8 mouse cellular contexts compared by ENCODE assay signal in the genomic region with DNA sequence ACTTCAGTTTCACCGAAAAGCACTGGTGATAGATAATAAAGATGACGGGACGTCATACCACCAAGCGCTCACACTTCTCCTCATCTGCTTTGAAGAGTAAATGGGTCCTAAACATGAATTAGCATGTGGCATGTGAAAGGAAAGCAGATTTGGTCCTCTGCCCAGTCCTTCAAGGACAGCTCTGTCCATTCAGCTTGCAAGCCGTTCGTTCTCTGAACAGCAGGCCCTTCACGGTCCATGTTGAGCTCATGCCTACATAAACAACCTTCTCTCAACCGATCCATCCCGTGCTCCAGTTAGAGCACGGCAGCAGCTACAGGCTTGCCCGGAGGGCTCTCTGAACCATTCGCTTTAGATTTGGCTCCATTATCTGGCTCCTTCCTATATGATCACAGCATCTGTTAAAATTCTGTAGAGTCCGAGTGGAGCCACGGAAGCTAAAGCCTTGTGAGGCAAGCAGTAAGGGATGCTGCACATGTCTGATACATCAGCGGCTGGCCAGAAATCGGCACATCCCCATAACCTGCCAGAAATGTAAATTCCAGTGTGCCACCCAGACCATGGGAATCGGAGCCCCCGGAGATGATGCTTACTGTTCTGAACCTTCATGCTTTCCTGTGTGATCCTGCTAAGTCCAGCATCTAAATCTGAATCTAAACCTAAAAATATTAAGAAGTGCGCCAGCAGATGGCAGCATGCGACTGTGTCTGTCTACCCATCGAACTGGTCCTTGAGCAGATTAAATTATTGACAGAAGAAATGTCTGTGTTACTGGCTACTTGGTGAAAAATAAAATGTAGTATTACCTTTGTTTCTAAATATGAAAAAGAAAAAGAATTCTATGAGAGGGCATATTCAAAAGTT.
DNase-seq lines count a peak whose midpoint lies in the region; TF ChIP-seq lines count a peak whose summit lies in the region.

No protein-coding gene starts in this region.

- H3K9me3 ChIP-seq in midbrain, embryonic 10.5 days (replicated peaks): no peaks in the 10 kb centered on the region

- TF ChIP-seq CTCF in heart, adult 2 months (IDR thresholded peaks at IDR 0.05): peak; percentile 72

- no peak overlapping the region for H3K27ac ChIP-seq in heart, adult 2 months
- no peak overlapping the region for H3K27ac ChIP-seq in midbrain, embryonic 10.5 days (replicated peaks)

- no peak for TF ChIP-seq EP300 in heart, adult 2 months (IDR thresholded peaks at IDR 0.05; ENCODE audit: insufficient read depth, low read depth, low read length)

- no peaks in the 10 kb centered on the region for H3K79me2 ChIP-seq in heart, adult 2 months (replicated peaks; ENCODE audit: control insufficient read depth, insufficient read depth, low read length)

- intact Hi-C loops in heart, adult 2 months (cut with DNase I): loop anchor here (2.0 kb wide), 1 partner anchor 524 kb away; no protein-coding TSS in a partner anchor
- intact Hi-C loops in heart, postnatal 25 days (cut with DNase I): loop anchor here (2.0 to 5.0 kb wide), 2 partner anchors 524 to 691 kb away; no protein-coding TSS in a partner anchor
- intact Hi-C loops in heart, postnatal 10 days (cut with DNase I): loop anchor here (2.0 to 10.0 kb wide), 2 partner anchors 528 to 690 kb away; no protein-coding TSS in a partner anchor

- WGBS in heart, adult 2 months: 60% methylated on average over 21 of the region's 21 CpGs
- WGBS in midbrain, embryonic 10.5 days: 79% methylated on average over 21 of the region's 21 CpGs

- no peak overlapping the region for H3K9ac ChIP-seq in heart, adult 2 months (ENCODE audit: low read depth, low read length)

- DNase-seq in heart, adult 2 months: peak; percentile 11 to 51
- DNase-seq in heart, postnatal 25 days (ENCODE audit: low spot score): no peak
- peak; percentile 30 to 36 for DNase-seq in adrenal gland, adult 18-20 months (ENCODE audit: low spot score in 2 of 2)
- DNase-seq in embryo, embryonic 10 days (ENCODE audit: low spot score): peak; percentile 77
- DNase-seq in heart, postnatal 10 days: peak; percentile 53 to 73
- peak; percentile 60 to 76 for DNase-seq in layer of hippocampus, postnatal 14 days (ENCODE audit: low spot score in 2 of 2)
- peak; percentile 59 for DNase-seq in midbrain, embryonic 10.5 days (ENCODE audit: low spot score)
- peak; percentile 69 for DNase-seq in telencephalon, adult 2 months (ENCODE audit: low read depth, low spot score)

- TF ChIP-seq POLR2A in heart, adult 2 months (IDR thresholded peaks at IDR 0.05; ENCODE audit: insufficient read depth, low read depth, low read length): no peak

- H3K4me1 ChIP-seq in heart, adult 2 months (ENCODE audit: control insufficient read depth, insufficient read depth, low read length): no peaks in the 10 kb centered on the region
- H3K4me1 ChIP-seq in midbrain, embryonic 10.5 days: no peaks in the 10 kb centered on the region

- H3K36me3 ChIP-seq in heart, adult 2 months (ENCODE audit: control insufficient read depth, insufficient read depth, low read length): no peaks in the 10 kb centered on the region
- H3K36me3 ChIP-seq in midbrain, embryonic 10.5 days: no peaks in the 10 kb centered on the region

- H3K27me3 ChIP-seq in heart, adult 2 months (ENCODE audit: control insufficient read depth, insufficient read depth, low read length): no peaks in the 10 kb centered on the region
- H3K27me3 ChIP-seq in midbrain, embryonic 10.5 days (ENCODE audit: low read depth, poor library complexity, severe bottlenecking): no peaks in the 10 kb centered on the region

- no peak overlapping the region for H3K4me3 ChIP-seq in heart, adult 2 months
- no peak overlapping the region for H3K4me3 ChIP-seq in midbrain, embryonic 10.5 days
